Mouse (Mus musculus): ENCODE data around the gene Sos2.

- TF ChIP-seq MEF2A (IDR thresholded peaks at IDR 0.05; ENCODE audit: extremely low read depth, insufficient replicate concordance, low read depth, low read length, poor library complexity, severe bottlenecking) = no peak
- no peak for TF ChIP-seq UBTF (IDR thresholded peaks at IDR 0.05; ENCODE audit: borderline replicate concordance, insufficient read depth, low read depth, low read length)
- peak; percentile 47; the same call in 1 of the 2 replicates for TF ChIP-seq NRF1 (IDR thresholded peaks at IDR 0.05; ENCODE audit: insufficient read depth, low read depth, low read length, poor library complexity, severe bottlenecking)
Observed at GRCm38 (mm10) chr12:69724711-69725460, 43.2 kb upstream of the Sos2 start, which contains the start of the genes L2hgdh and Atp5s.
